Mouse (Mus musculus) intestine, postnatal 0 days (tissue): ENCODE measurements around the gene Kif13a. TPM values are rescaled to one million over a fixed set of nuclear protein-coding genes. Genes with fewer than 3 reads are reported as not detected.

Experiments used
- ATAC-seq: fragments of 200-750 bp; cut with Nextera tagmentation; 2 replicates; pipeline ENCODE4 v1.8.0; 2017; ENCODE audit warnings: mild to moderate bottlenecking, moderate TSS enrichment, moderate library complexity
- H3K27ac ChIP-seq: fragments of 300-500 bp; sonication (generic); 2 replicates; pipeline ENCODE4 v1.5.1; 2014; ENCODE audit warnings: mild to moderate bottlenecking, low read depth, low read length, moderate library complexity
- H3K27me3 ChIP-seq: fragments of 300-500 bp; sonication (generic); replicated peaks from 2 replicates; pipeline ENCODE4 v1.6.1; 2014; ENCODE audit warnings: low read length, mixed read lengths; ENCODE audit not compliant: control insufficient read depth, insufficient read depth
- H3K36me3 ChIP-seq: fragments of 300-500 bp; sonication (generic); 2 replicates; pipeline ENCODE4 v1.6.1; 2014; ENCODE audit warnings: mild to moderate bottlenecking, moderate library complexity; ENCODE audit not compliant: control insufficient read depth, insufficient read depth
- H3K4me1 ChIP-seq: fragments of 300-500 bp; sonication (generic); replicated peaks from 2 replicates; pipeline ENCODE4 v1.6.1; 2014; ENCODE audit warnings: antibody characterized with exemption, low read length, mixed read lengths; ENCODE audit not compliant: control insufficient read depth, insufficient read depth
- H3K4me2 ChIP-seq: fragments of 300-500 bp; sonication (generic); replicated peaks from 2 replicates; pipeline ENCODE4 v1.6.1; 2014; ENCODE audit warnings: low read depth, mild to moderate bottlenecking, moderate library complexity
- H3K4me3 ChIP-seq: fragments of 300-500 bp; sonication (generic); 2 replicates; pipeline ENCODE4 v1.5.1; 2014; ENCODE audit warnings: low read depth, low read length
- H3K9ac ChIP-seq: fragments of 300-500 bp; sonication (generic); 2 replicates; pipeline ENCODE4 v1.6.1; 2014; ENCODE audit warnings: mild to moderate bottlenecking, low read depth, low read length
- H3K9me3 ChIP-seq: fragments of 300-500 bp; sonication (generic); 2 replicates; pipeline ENCODE4 v1.6.1; 2016; ENCODE audit warnings: mixed run types; ENCODE audit not compliant: control insufficient read depth
- CTCF ChIP-seq: sonication (generic); IDR thresholded peaks from 2 replicates; pipeline ENCODE4 v1.5.1; 2016; ENCODE audit warnings: low read depth, mild to moderate bottlenecking, control low read depth, antibody characterized with exemption, moderate library complexity
- WGBS: fragments of 180-500 bp; shearing (Covaris S2); extraction: QIAGEN DNeasy Blood & Tissue Kit; methylation state at CpG from one replicate; pipeline ENCODE4 v1.1.7; 2014; 5-methylcytosine and 5-hydroxymethylcytosine counted together
- polyA plus RNA-seq: library from polyadenylated mRNA; unstranded; fragments of >200 nt; fragmentation: Nextera tagmentation; extraction: Ambion mirVana; gene quantifications from 2 replicates; pipeline ENCODE4 v1.2.1, GENCODE M21; 2015

The Kif13a gene
- polyA plus RNA-seq, 1 experiment from 2014 or later = 11.3 TPM

- 76% methylated on average over 6 of the region's 6 CpGs for WGBS
- Histone ChIP-seq H3K9me3 (no peaks in the 10 kb centered on the region), H3K9ac (no peak overlapping the region), H3K36me3 (no peaks in the 10 kb centered on the region), H3K27ac (no peak overlapping the region), H3K27me3 (no peaks in the 10 kb centered on the region), H3K4me1 (no peaks in the 10 kb centered on the region; the same call in 1 of the 2 replicates), H3K4me2 (no peak overlapping the region), H3K4me3 (no peak overlapping the region)
- TF ChIP-seq CTCF = no peak
- no peak for ATAC-seq
Measured at GRCm38 (mm10) chr13:46911960-46912359, 17.7 kb downstream of the Kif13a start.

- no peaks in the 10 kb centered on the region for H3K36me3 ChIP-seq
- no peak overlapping the region for H3K4me2 ChIP-seq
- no peaks in the 10 kb centered on the region for H3K27me3 ChIP-seq
- H3K9ac ChIP-seq = no peak overlapping the region
- H3K4me1 ChIP-seq = no peaks in the 10 kb centered on the region; the same call in 1 of the 2 replicates
- H3K27ac ChIP-seq = no peak overlapping the region
- H3K4me3 ChIP-seq = no peak overlapping the region
- TF ChIP-seq CTCF = no peak
- WGBS = 61% methylated on average over 11 of the region's 11 CpGs
- no peaks in the 10 kb centered on the region for H3K9me3 ChIP-seq
- no peak for ATAC-seq
Measured at GRCm38 (mm10) chr13:46911018-46911419, 18.6 kb downstream of the Kif13a start.

GRCm38 (mm10) chr13:46909946-46910345 is 19.7 kb downstream of the Kif13a start:
- Histone ChIP-seq H3K4me2 (no peak overlapping the region), H3K9ac (no peak overlapping the region), H3K9me3 (no peaks in the 10 kb centered on the region), H3K27me3 (no peaks in the 10 kb centered on the region), H3K27ac (no peak overlapping the region), H3K4me3 (no peak overlapping the region), H3K36me3 (no peaks in the 10 kb centered on the region), H3K4me1 (no peaks in the 10 kb centered on the region; the same call in 1 of the 2 replicates)
- 67% methylated on average over 3 of the region's 3 CpGs for WGBS
- ATAC-seq = no peak
- no peak for TF ChIP-seq CTCF

- 67% methylated on average over 12 of the region's 12 CpGs for WGBS
- no peak for ATAC-seq
- no peak for TF ChIP-seq CTCF
- H3K27ac ChIP-seq = no peak overlapping the region
- H3K4me1 ChIP-seq = no peaks in the 10 kb centered on the region; the same call in 1 of the 2 replicates
- no peaks in the 10 kb centered on the region for H3K36me3 ChIP-seq
- no peak overlapping the region for H3K4me3 ChIP-seq
- no peaks in the 10 kb centered on the region for H3K9me3 ChIP-seq
- H3K27me3 ChIP-seq = no peaks in the 10 kb centered on the region
- no peak overlapping the region for H3K9ac ChIP-seq
- H3K4me2 ChIP-seq = no peak overlapping the region
Measured at GRCm38 (mm10) chr13:46909005-46909565, 20.6 kb downstream of the Kif13a start.

- no peak overlapping the region for H3K9ac ChIP-seq
- H3K9me3 ChIP-seq = no peaks in the 10 kb centered on the region
- 89% methylated on average over 2 of the region's 2 CpGs for WGBS
- no peak overlapping the region for H3K4me3 ChIP-seq
- H3K36me3 ChIP-seq = no peaks in the 10 kb centered on the region
- no peaks in the 10 kb centered on the region; the same call in 1 of the 2 replicates for H3K4me1 ChIP-seq
- no peak for ATAC-seq
- no peak overlapping the region for H3K4me2 ChIP-seq
- H3K27ac ChIP-seq = no peak overlapping the region
- H3K27me3 ChIP-seq = no peaks in the 10 kb centered on the region
- no peak for TF ChIP-seq CTCF
Measured at GRCm38 (mm10) chr13:46908387-46908786, 21.3 kb downstream of the Kif13a start.

- no peak overlapping the region for H3K4me2 ChIP-seq
- no peaks in the 10 kb centered on the region for H3K27me3 ChIP-seq
- no peak for TF ChIP-seq CTCF
- H3K36me3 ChIP-seq = no peaks in the 10 kb centered on the region
- no peaks in the 10 kb centered on the region for H3K9me3 ChIP-seq
- no peaks in the 10 kb centered on the region; the same call in 1 of the 2 replicates for H3K4me1 ChIP-seq
- H3K27ac ChIP-seq = no peak overlapping the region
- no peak overlapping the region for H3K9ac ChIP-seq
- WGBS = 72% methylated on average over 10 of the region's 10 CpGs
- ATAC-seq = no peak
- no peak overlapping the region for H3K4me3 ChIP-seq
Measured at GRCm38 (mm10) chr13:46907861-46908260, 21.8 kb downstream of the Kif13a start.
